Mouse (Mus musculus) liver, embryonic 14.5 days (tissue): ENCODE measurements around the gene Ppib. TPM values are rescaled to one million over a fixed set of nuclear protein-coding genes. Genes with fewer than 3 reads are reported as not detected.

Experiments
- ATAC-seq: fragments of 200-750 bp; cut with Nextera tagmentation; 2 replicates; pipeline ENCODE4 v1.8.0; 2017; ENCODE audit warnings: moderate number of reproducible peaks, mild to moderate bottlenecking, moderate library complexity; ENCODE audit not compliant: insufficient read depth
- DNase-seq, 3 experiments: peaks; one replicate each; pipeline ENCODE4 v3.0.0-alpha.2; 2012 to 2013; ENCODE audit warnings: low read depth in 3 of 3, low spot score in 3 of 3
- H3K27ac ChIP-seq: fragments of 300-500 bp; sonication (generic); 2 replicates; pipeline ENCODE4 v1.5.1; 2014; ENCODE audit warnings: moderate library complexity, mild to moderate bottlenecking, control low read depth, inconsistent platforms
- H3K27me3 ChIP-seq: fragments of 300-500 bp; sonication (generic); 2 replicates; pipeline ENCODE4 v1.6.1; 2014; ENCODE audit warnings: mild to moderate bottlenecking, low read length, moderate library complexity; ENCODE audit not compliant: control insufficient read depth, insufficient read depth
- H3K36me3 ChIP-seq: fragments of 300-500 bp; sonication (generic); replicated peaks from 2 replicates; pipeline ENCODE4 v1.6.1; 2014; ENCODE audit warnings: low read depth; ENCODE audit not compliant: control insufficient read depth, insufficient read depth
- H3K4me1 ChIP-seq, 2 experiments: fragments of 200-500 bp in 1 of 2; fragments of 300-500 bp in 1 of 2; sonication (generic) in 1 of 2; replicated peaks; 2 replicates each; pipeline ENCODE4 v1.6.1; 2012 to 2014; ENCODE audit warnings: antibody characterized with exemption in 1 of 2, inconsistent platforms in 1 of 2, low read length in 1 of 2; ENCODE audit not compliant: control insufficient read depth in 2 of 2, insufficient read depth in 2 of 2
- H3K4me2 ChIP-seq: fragments of 300-500 bp; sonication (generic); 2 replicates; pipeline ENCODE4 v1.6.1; 2014; ENCODE audit warnings: low read depth, mild to moderate bottlenecking, control low read depth, moderate library complexity
- H3K4me3 ChIP-seq, 2 experiments: fragments of 200-500 bp in 1 of 2; fragments of 300-500 bp in 1 of 2; sonication (generic) in 1 of 2; 2 replicates each; pipeline ENCODE4 v1.5.1; 2012 to 2014; ENCODE audit warnings: low read depth in 2 of 2, low read length in 2 of 2, mild to moderate bottlenecking in 2 of 2, control low read depth in 1 of 2, inconsistent platforms in 1 of 2, moderate library complexity in 1 of 2; ENCODE audit not compliant: insufficient read depth in 1 of 2
- H3K9ac ChIP-seq: fragments of 300-500 bp; sonication (generic); replicated peaks from 2 replicates; pipeline ENCODE4 v1.6.1; 2014; ENCODE audit warnings: mild to moderate bottlenecking, control low read depth, moderate library complexity
- H3K9me3 ChIP-seq: fragments of 300-500 bp; sonication (generic); 2 replicates; pipeline ENCODE4 v1.6.1; 2016; ENCODE audit warnings: low read length, mixed read lengths; ENCODE audit not compliant: control insufficient read depth
- CTCF ChIP-seq: IDR thresholded peaks from 2 replicates; pipeline ENCODE4 v1.5.1; 2016; ENCODE audit warnings: antibody characterized with exemption, low read depth, control low read depth
- EP300 ChIP-seq: IDR thresholded peaks from 2 replicates; pipeline ENCODE4 v1.6.1; 2016; ENCODE audit warnings: antibody characterized with exemption, low read depth
- WGBS: fragments of 180-500 bp; shearing (Covaris S2); extraction: QIAGEN DNeasy Blood & Tissue Kit; methylation state at CpG from one replicate; pipeline ENCODE4 v1.1.7; 2014; ENCODE audit not compliant: insufficient replicate concordance; 5-methylcytosine and 5-hydroxymethylcytosine counted together
- polyA plus RNA-seq, 2 experiments: library from polyadenylated mRNA; depleted of rRNA in 1 of 2; stranded (reverse) in 1 of 2; unstranded in 1 of 2; fragments of >200 nt; fragmentation: Nextera tagmentation in 1 of 2; extraction: Ambion mirVana in 1 of 2; gene quantifications; 2 replicates each; pipeline versions ENCODE4 v1.2.1 to v1.2.3; 2012 to 2014

Gene Ppib
- polyA plus RNA-seq, 2 experiments = 276 to 434 TPM

DNA sequence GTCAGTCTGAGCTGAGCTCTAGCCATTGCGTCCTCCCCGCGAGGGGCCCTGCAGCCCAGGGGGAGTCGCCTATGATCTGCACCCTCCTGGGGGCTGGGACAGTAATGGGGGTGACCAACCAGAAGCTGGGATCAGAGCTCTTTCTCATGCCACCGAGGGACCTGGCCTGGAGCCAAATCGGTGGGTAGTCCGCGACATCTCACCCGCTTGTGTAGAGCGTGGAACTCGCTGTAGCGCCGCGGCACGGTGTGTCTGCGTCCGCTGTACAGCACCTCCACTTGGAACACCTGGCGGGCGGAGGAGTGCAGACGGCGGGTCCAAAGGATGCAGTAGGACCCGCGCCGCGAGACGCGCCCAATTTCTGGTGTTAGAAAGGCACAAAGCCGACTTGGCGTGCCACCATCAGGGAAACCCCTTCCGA is 9.0 kb downstream of the Ppib start:
- peak overlapping the region; percentile 81 for H3K4me2 ChIP-seq
- H3K27ac ChIP-seq = peak overlapping the region; percentile 71
- H3K9me3 ChIP-seq = no peaks in the 10 kb centered on the region
- TF ChIP-seq CTCF (peak; percentile 41), EP300 (no peak)
- peaks cover 15 to 22% of the 10 kb centered on the region in 2 experiments for H3K4me1 ChIP-seq
- peak; percentile 42 for ATAC-seq
- WGBS = 2% methylated on average over 30 of the region's 30 CpGs
- H3K27me3 ChIP-seq = peaks cover 8% of the 10 kb centered on the region
- H3K4me3 ChIP-seq = peak overlapping the region; percentile 79 to 93
- no peak for DNase-seq
- peaks cover 38% of the 10 kb centered on the region for H3K36me3 ChIP-seq
- peak overlapping the region; percentile 97 for H3K9ac ChIP-seq

DNA sequence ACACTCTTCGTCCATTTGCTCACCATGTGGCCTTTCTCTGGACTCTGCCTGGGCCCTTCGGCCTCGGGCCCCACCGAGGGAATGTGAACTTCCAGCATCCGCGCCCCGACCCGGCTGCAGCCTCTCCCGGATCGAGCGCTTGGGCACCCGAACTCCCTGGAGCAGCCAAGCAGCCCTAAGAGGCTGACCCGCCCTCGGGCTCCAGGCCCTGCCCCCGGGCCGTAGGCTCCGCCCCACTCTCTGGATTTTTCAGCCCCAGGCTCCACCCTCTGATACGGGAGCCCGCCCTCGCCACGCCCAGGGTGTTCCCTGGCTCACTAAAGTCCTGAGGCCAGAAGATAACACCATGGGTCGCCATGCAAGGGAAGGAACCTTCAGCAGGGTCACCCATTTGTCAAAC is 9.6 kb downstream of the Ppib start, which contains the start of gene Snx22:
Gene Snx22, minus strand, starts transcription at position 137 of the 400 bp plus-strand sequence.
- peak; percentile 95 for ATAC-seq

DNA sequence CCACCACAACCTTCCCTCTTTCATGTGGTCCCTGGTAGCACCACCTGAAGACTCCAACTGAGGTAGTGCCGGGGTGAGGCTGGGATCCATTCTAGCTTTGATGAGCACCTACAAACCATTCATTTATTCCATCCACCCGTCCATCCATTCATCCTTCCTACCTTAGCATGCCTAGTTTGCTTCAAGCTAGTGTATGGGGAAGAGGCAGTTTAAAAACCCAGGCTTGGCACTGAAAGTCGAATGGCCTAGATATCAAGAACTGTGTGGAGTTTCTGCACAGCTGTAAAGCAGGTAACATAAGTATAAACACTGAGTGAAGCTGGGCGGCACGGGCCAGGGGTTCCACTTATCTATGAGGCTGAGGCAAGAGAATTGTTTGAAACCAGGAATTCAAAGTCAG is 10.1 kb downstream of the Ppib start:
- TF ChIP-seq EP300 (no peak), CTCF (no peak)
- DNase-seq (no peak), ATAC-seq (peak; percentile 42; the same call in 1 of the 2 replicates)
- Histone ChIP-seq H3K9me3 (no peaks in the 10 kb centered on the region), H3K4me3 (peak overlapping the region; percentile 15 to 93; a peak in 3 of 4 replicates), H3K9ac (peak overlapping the region; percentile 48), H3K27ac (peak overlapping the region; percentile 92), H3K4me1 (peaks cover 15 to 22% of the 10 kb centered on the region in 2 experiments), H3K27me3 (peaks cover 8% of the 10 kb centered on the region), H3K36me3 (peaks cover 30% of the 10 kb centered on the region), H3K4me2 (peak overlapping the region; percentile 81)
- 45% methylated on average over 5 of the region's 5 CpGs for WGBS

More for the DNA sequence above, 9.6 kb downstream of the Ppib start, which contains the start of gene Snx22:
- peak within 1 kb of the TSS; percentile 81 for H3K4me2 ChIP-seq
- H3K27ac ChIP-seq = peak within 1 kb of the TSS; percentile 92
- no peaks in the 10 kb centered on the region for H3K9me3 ChIP-seq
- H3K4me1 ChIP-seq = peaks cover 15 to 22% of the 10 kb centered on the region in 2 experiments
- peak within 1 kb of the TSS; percentile 97 for H3K9ac ChIP-seq
- peak; percentile 92 to 94 (median 93) for DNase-seq
- no peak for TF ChIP-seq CTCF
- peak; percentile 59; the same call in 1 of the 2 replicates for TF ChIP-seq EP300
- H3K4me3 ChIP-seq = peak within 1 kb of the TSS; percentile 79 to 93
- peaks cover 8% of the 10 kb centered on the region for H3K27me3 ChIP-seq
- H3K36me3 ChIP-seq = peaks cover 32% of the 10 kb centered on the region
- WGBS = under 1% methylated on average over 22 of the region's 22 CpGs

DNA sequence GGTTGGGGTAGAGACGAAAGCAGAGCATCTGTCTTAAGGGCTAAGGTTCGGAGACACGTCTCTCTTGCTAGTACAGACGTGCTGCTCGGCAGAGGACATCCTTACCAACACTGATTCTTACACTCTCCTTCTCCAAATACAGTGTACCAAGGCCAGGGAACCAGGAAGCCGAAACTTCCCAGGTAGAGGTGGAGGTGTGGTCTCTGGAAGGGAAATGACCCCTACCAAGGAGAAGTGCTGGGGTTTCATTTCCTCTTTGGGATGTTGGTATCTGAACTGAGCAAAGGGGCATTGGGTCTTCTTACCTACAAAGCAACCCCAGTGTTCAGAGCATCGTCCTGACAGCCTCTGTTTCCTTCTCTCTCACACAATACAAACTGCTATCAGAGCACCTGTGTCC is 12.7 kb downstream of the Ppib start:
- peaks cover 4% of the 10 kb centered on the region for H3K36me3 ChIP-seq
- peaks cover 14% of the 10 kb centered on the region for H3K27me3 ChIP-seq
- H3K4me2 ChIP-seq = no peak overlapping the region
- no peak overlapping the region for H3K4me3 ChIP-seq
- no peak overlapping the region for H3K9ac ChIP-seq
- no peak for DNase-seq
- peaks cover 17 to 19% of the 10 kb centered on the region in 2 experiments for H3K4me1 ChIP-seq
- WGBS = 80% methylated on average over 7 of the region's 7 CpGs
- no peak for ATAC-seq
- no peaks in the 10 kb centered on the region for H3K9me3 ChIP-seq
- H3K27ac ChIP-seq = no peak overlapping the region
- TF ChIP-seq CTCF (no peak), EP300 (no peak)

DNA sequence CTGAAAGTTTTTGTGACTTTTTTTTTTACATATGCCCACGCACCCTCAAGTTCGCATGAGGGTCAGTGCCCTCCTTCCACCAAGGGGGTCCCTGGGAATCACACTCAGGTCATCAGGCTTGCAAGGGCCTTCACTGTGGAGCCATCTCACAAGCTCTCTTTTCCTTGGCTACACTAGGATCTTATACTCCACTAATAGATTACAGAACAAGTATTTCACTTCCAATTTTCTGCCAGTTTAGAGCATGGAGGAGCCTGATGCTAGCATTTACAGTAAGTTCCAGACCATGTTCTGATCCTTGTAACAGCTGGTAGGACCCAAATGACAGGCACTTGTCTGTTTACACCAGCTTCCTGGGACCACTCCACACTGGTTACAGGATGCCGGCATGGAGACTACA is 18.1 kb downstream of the Ppib start:
- no peak for DNase-seq
- H3K27me3 ChIP-seq = peaks cover 21% of the 10 kb centered on the region
- TF ChIP-seq EP300 (no peak), CTCF (no peak)
- H3K4me2 ChIP-seq = no peak overlapping the region
- no peaks in the 10 kb centered on the region for H3K36me3 ChIP-seq
- ATAC-seq = no peak
- no peak overlapping the region for H3K4me3 ChIP-seq
- WGBS = 69% methylated on average over 3 of the region's 3 CpGs
- H3K4me1 ChIP-seq = peaks cover 0 to 4% of the 10 kb centered on the region in 2 experiments; a peak in 2 of 4 replicates
- H3K27ac ChIP-seq = no peak overlapping the region
- no peak overlapping the region for H3K9ac ChIP-seq
- no peaks in the 10 kb centered on the region for H3K9me3 ChIP-seq
